Mouse (Mus musculus): ENCODE data around the gene Eprs.

DNA sequence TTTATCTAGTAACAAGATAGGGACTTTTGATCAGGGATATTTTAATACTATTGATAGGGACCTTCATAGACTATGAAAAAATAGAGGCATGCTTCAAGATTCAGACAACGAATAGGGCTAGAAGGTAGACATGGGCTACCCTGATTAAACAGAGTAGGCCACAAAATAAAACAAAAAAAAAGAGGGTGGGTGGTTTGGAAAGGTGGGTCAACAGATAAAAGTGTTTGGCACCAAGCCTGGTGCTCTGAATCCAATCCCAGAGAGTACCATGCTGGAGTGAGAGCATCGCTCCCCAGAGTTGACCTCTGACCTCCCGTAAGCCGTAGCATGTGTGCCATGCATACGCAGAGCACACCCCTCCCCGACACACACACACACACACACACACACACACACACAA is 89.6 kb downstream of the Eprs start:
- TF ChIP-seq POLR2A (IDR thresholded peaks at IDR 0.05; ENCODE audit: control insufficient read depth, extremely low read depth, insufficient read depth, low read length, poor library complexity) (no peak), CTCF (IDR thresholded peaks at IDR 0.05; ENCODE audit: borderline replicate concordance, control insufficient read depth, extremely low read depth, insufficient read depth, low read length, poor library complexity) (no peak)

All from thymus, adult 2 months (tissue).